Mouse (Mus musculus) cerebellum, postnatal 25 days (tissue): ENCODE data around the gene Rabl2.

Source experiments
- DNase-seq, 2 experiments: peaks; one replicate each; pipeline ENCODE4 v3.0.0; 2021; ENCODE audit warnings: mixed read lengths in 2 of 2

Gene Rabl2

GRCm38 (mm10) chr15:89550506-89550905 is 41.2 kb downstream of the Rabl2 start:
- DNase-seq: peak; percentile 47 to 56

DNA sequence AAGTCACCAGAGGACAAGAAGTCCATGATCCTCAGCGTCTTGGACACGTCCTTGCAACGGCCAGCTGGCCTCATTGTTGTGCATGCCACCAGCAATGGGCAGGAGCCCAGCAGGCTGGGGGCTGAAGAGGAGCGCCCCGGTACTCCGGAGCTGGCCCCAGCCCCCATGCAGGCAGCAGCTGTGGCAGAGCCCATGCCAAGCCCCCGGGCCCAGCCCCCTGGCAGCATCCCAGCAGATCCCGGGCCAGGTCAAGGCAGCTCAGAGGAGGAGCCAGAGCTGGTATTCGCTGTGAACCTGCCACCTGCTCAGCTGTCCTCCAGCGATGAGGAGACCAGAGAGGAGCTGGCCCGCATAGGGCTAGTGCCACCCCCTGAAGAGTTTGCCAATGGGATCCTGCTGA is 42.9 kb downstream of the Rabl2 start:
- peak; percentile 96 for DNase-seq

DNA sequence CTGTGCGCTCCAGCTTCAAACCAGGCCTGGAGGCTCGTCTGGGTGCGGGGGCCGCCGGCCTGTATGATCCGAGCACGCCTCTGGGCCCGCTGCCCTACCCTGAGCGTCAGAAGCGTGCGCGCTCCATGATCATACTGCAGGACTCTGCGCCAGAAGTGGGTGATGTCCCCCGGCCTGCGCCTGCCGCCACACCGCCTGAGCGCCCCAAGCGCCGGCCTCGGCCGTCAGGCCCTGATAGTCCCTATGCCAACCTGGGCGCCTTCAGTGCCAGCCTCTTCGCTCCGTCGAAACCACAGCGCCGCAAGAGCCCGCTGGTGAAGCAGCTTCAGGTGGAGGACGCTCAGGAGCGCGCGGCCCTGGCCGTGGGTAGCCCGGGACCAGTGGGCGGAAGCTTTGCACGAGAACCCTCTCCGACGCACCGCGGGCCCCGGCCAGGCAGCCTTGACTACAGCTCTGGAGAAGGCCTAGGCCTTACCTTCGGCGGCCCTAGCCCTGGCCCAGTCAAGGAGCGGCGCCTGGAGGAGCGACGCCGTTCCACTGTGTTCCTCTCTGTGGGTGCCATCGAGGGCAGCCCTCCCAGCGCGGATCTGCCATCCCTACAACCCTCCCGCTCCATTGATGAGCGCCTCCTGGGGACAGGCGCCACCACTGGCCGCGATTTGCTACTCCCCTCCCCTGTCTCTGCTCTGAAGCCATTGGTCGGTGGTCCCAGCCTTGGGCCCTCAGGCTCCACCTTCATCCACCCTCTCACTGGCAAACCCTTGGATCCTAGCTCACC is 43.7 kb downstream of the Rabl2 start:
- peak; percentile 71 to 79 for DNase-seq

GRCm38 (mm10) chr15:89547321-89547720 is 44.4 kb downstream of the Rabl2 start:
- DNase-seq: peak in 1 of 2 experiments; percentile 57

DNA sequence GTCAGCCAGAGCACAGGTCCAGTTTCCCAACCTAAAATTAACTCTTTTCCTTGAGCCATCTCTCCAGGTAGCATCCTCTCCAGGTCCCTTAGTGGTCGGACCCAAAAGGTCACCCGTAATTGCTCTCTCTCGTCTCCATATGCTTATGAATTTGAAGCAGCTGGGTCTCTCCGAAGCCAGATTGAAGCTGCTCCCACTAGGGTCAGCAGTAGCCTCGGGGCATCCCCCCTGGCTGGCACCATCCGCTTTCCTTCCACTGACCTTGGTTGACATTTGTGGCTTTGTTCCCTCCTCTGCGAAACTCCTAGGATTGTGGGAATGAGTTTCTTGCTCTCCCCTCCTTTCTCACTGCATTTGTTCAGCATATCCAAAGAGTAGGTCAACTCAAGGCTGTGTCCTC is 47.6 kb downstream of the Rabl2 start:
- peak; percentile 68 to 78 for DNase-seq

- DNase-seq: peak in 1 of 2 experiments; percentile 46
Observed at GRCm38 (mm10) chr15:89533843-89534207, 57.9 kb downstream of the Rabl2 start.

- peak; percentile 55 to 57 for DNase-seq
Observed at GRCm38 (mm10) chr15:89532924-89533842, 58.5 kb downstream of the Rabl2 start.
